Mouse (Mus musculus): ENCODE measurements around the gene Nab2.
A peak's percentile ranks its signal among the peaks of the same experiment; 100 is the strongest.

Nab2 gene

GRCm38 (mm10) chr10:127668093-127669050, at the start of gene Nab2:
Gene Nab2, minus strand, starts transcription at chr10:127668568.
- DNase-seq (ENCODE audit: low read depth, low spot score) = no peak

GRCm38 (mm10) chr10:127712736-127713135, 44.4 kb upstream of the Nab2 start:
- no peak for DNase-seq (ENCODE audit: low read depth, low spot score)

- no peak for DNase-seq (ENCODE audit: low read depth, low spot score)
Measured at GRCm38 (mm10) chr10:127710331-127710730, 42.0 kb upstream of the Nab2 start.

GRCm38 (mm10) chr10:127708850-127709370, 40.5 kb upstream of the Nab2 start:
- DNase-seq (ENCODE audit: low read depth, low spot score) = no peak

GRCm38 (mm10) chr10:127707721-127708120, 39.4 kb upstream of the Nab2 start:
- no peak for DNase-seq (ENCODE audit: low read depth, low spot score)

- no peak for DNase-seq (ENCODE audit: low read depth, low spot score)
Measured at GRCm38 (mm10) chr10:127705783-127706182, 37.4 kb upstream of the Nab2 start.

GRCm38 (mm10) chr10:127704766-127705220, 36.4 kb upstream of the Nab2 start, which contains the start of gene Myo1a:
Gene Myo1a, plus strand, starts transcription at chr10:127705170.
- DNase-seq (ENCODE audit: low read depth, low spot score) = no peak

GRCm38 (mm10) chr10:127704293-127704692, 35.9 kb upstream of the Nab2 start:
- DNase-seq (ENCODE audit: low read depth, low spot score) = no peak

GRCm38 (mm10) chr10:127703299-127703698, 34.9 kb upstream of the Nab2 start:
- no peak for DNase-seq (ENCODE audit: low read depth, low spot score)

GRCm38 (mm10) chr10:127698966-127699365, 30.6 kb upstream of the Nab2 start:
- DNase-seq (ENCODE audit: low read depth, low spot score) = no peak

- no peak for DNase-seq (ENCODE audit: low read depth, low spot score)
Measured at GRCm38 (mm10) chr10:127695775-127696174, 27.4 kb upstream of the Nab2 start.

- DNase-seq (ENCODE audit: low read depth, low spot score) = no peak
Measured at GRCm38 (mm10) chr10:127694636-127695035, 26.3 kb upstream of the Nab2 start.

- no peak for DNase-seq (ENCODE audit: low read depth, low spot score)
Measured at GRCm38 (mm10) chr10:127691053-127691452, 22.7 kb upstream of the Nab2 start.

GRCm38 (mm10) chr10:127682886-127683285, 14.5 kb upstream of the Nab2 start:
- DNase-seq (ENCODE audit: low read depth, low spot score) = no peak

GRCm38 (mm10) chr10:127679881-127680280, 11.5 kb upstream of the Nab2 start:
- DNase-seq (ENCODE audit: low read depth, low spot score) = no peak

- no peak for DNase-seq (ENCODE audit: low read depth, low spot score)
Measured at GRCm38 (mm10) chr10:127679208-127679607, 10.8 kb upstream of the Nab2 start.

- peak; percentile 51 for DNase-seq (ENCODE audit: low read depth, low spot score)
Measured at GRCm38 (mm10) chr10:127677591-127678336, 9.4 kb upstream of the Nab2 start.

- peak; percentile 98 for DNase-seq (ENCODE audit: low read depth, low spot score)
Measured at GRCm38 (mm10) chr10:127676691-127677548, 8.6 kb upstream of the Nab2 start.

GRCm38 (mm10) chr10:127675859-127676398, 7.6 kb upstream of the Nab2 start:
- no peak for DNase-seq (ENCODE audit: low read depth, low spot score)

GRCm38 (mm10) chr10:127674794-127675522, 6.6 kb upstream of the Nab2 start:
- peak; percentile 59 for DNase-seq (ENCODE audit: low read depth, low spot score)

All from c-Kit-negative CD71-positive TER-119-positive erythroid progenitor cells, embryonic 14.5 days (primary cell).